Mouse (Mus musculus) limb, embryonic 13.5 days (tissue): ENCODE results near the gene Adam1a. TPM values are rescaled to one million over a fixed set of nuclear protein-coding genes. Genes with fewer than 3 reads are reported as not detected.

Experiments
- ATAC-seq: fragments of 200-750 bp; cut with Nextera tagmentation; 2 replicates; pipeline ENCODE4 v1.8.0; 2017; ENCODE audit warnings: low read depth, moderate number of reproducible peaks, moderate TSS enrichment; ENCODE audit not compliant: low FRiP score
- H3K27ac ChIP-seq: fragments of 300-500 bp; sonication (generic); 2 replicates; pipeline ENCODE4 v1.5.1; 2015; ENCODE audit warnings: inconsistent platforms, mild to moderate bottlenecking, moderate library complexity
- H3K27me3 ChIP-seq: fragments of 300-500 bp; sonication (generic); 2 replicates; pipeline ENCODE4 v1.6.1; 2015; ENCODE audit warnings: mild to moderate bottlenecking, inconsistent platforms
- H3K36me3 ChIP-seq: fragments of 300-500 bp; sonication (generic); 2 replicates; pipeline ENCODE4 v1.6.1; 2015; ENCODE audit warnings: inconsistent platforms, mild to moderate bottlenecking, moderate library complexity
- H3K4me1 ChIP-seq: fragments of 300-500 bp; sonication (generic); 2 replicates; pipeline ENCODE4 v1.6.1; 2015; ENCODE audit warnings: inconsistent platforms
- H3K4me2 ChIP-seq: fragments of 300-500 bp; sonication (generic); replicated peaks from 2 replicates; pipeline ENCODE4 v1.6.1; 2015; ENCODE audit warnings: inconsistent platforms, mild to moderate bottlenecking, moderate library complexity
- H3K4me3 ChIP-seq: fragments of 300-500 bp; sonication (generic); 2 replicates; pipeline ENCODE4 v1.5.1; 2015; ENCODE audit warnings: moderate library complexity, mild to moderate bottlenecking, inconsistent platforms
- H3K9ac ChIP-seq: fragments of 300-500 bp; sonication (generic); 2 replicates; pipeline ENCODE4 v1.6.1; 2015; ENCODE audit warnings: mild to moderate bottlenecking, inconsistent platforms
- H3K9me3 ChIP-seq: fragments of 300-500 bp; sonication (generic); 2 replicates; pipeline ENCODE4 v1.6.1; 2016; ENCODE audit warnings: inconsistent platforms
- WGBS: fragments of 180-500 bp; shearing (Covaris S2); methylation state at CpG from one replicate; pipeline ENCODE4 v1.1.7; 2015; 5-methylcytosine and 5-hydroxymethylcytosine counted together
- polyA plus RNA-seq: library from polyadenylated mRNA; unstranded; fragments of >200 nt; fragmentation: Nextera tagmentation; extraction: Ambion mirVana; gene quantifications from 2 replicates; pipeline ENCODE4 v1.2.1, GENCODE M21; 2015

Gene Adam1a
- polyA plus RNA-seq, 1 experiment from 2014 or later = 2.1 TPM

DNA sequence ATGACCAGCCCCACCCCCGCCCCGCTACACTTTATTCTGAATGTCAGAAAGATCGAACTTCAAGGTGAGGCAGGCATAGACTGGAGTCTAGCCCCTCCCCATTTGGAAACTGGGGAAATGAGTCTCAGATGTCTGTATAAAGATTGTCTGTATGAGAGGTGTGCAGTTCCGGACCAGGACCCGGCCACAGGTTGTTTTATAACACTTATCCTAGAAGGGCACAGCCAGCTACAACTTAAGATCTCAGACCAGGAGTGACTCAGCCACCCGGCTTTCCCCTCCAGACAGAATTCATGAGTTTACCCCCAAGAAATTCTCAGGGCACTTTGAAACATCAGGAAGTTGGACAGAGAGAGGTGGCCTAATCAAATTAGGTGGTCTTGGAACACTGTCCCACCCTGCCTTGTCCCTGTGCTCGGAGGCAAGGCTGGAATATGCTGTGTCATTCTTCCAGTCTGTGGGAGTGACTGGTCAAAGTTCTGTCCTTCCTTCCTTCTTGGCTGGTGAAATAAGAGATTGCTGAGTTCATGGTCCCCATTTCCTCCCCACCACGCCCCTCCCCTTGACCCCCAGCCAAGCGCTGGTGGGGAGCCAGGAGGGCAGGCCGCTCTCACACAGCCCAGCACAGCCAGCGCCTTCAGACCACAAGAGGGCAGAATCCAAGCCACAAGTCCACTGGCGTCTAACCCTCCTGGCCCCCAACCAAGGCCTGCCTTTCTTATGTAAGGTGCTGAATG, 38.7 kb upstream of the Adam1a start:
- no peaks in the 10 kb centered on the region for H3K9me3 ChIP-seq
- H3K27me3 ChIP-seq = no peaks in the 10 kb centered on the region
- WGBS = 56% methylated on average over 12 of the region's 12 CpGs
- H3K4me3 ChIP-seq = no peak overlapping the region
- H3K4me1 ChIP-seq = peaks cover 15% of the 10 kb centered on the region
- 0 out of 2 replicates have a peak overlapping the region, but pooled peaks have one; percentile 3 for H3K4me2 ChIP-seq
- H3K9ac ChIP-seq = no peak overlapping the region
- 0 out of 2 replicates have a peak, but pooled peaks have one; percentile 36 for ATAC-seq
- peaks cover 22% of the 10 kb centered on the region for H3K36me3 ChIP-seq
- no peak overlapping the region; the same call in 1 of the 2 replicates for H3K27ac ChIP-seq

DNA sequence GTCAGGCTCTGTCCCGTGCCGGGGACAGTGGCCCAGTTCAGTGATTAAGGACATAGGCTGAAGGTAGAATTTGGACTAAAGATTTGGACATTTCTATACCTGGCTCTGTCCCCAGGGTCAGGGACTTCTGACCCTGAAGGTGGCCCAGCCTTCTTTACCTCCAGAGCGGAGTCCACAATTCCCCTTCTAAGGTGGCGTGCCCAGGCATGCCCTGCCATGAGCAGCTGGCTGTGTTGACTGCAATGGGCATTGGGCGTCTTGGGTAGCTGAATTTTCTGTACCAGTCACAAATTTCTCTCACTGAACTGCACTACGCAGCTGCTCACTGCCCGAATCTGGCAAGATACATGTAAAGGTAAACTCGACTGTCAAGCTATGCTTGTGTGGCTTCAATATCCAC, 36.7 kb upstream of the Adam1a start:
- WGBS = 87% methylated on average over 8 of the region's 8 CpGs
- Histone ChIP-seq H3K9me3 (no peaks in the 10 kb centered on the region), H3K4me3 (no peak overlapping the region), H3K27ac (no peak overlapping the region), H3K27me3 (no peaks in the 10 kb centered on the region), H3K4me1 (peaks cover 15% of the 10 kb centered on the region), H3K9ac (no peak overlapping the region), H3K36me3 (peaks cover 42% of the 10 kb centered on the region), H3K4me2 (no peak overlapping the region)
- ATAC-seq = no peak

DNA sequence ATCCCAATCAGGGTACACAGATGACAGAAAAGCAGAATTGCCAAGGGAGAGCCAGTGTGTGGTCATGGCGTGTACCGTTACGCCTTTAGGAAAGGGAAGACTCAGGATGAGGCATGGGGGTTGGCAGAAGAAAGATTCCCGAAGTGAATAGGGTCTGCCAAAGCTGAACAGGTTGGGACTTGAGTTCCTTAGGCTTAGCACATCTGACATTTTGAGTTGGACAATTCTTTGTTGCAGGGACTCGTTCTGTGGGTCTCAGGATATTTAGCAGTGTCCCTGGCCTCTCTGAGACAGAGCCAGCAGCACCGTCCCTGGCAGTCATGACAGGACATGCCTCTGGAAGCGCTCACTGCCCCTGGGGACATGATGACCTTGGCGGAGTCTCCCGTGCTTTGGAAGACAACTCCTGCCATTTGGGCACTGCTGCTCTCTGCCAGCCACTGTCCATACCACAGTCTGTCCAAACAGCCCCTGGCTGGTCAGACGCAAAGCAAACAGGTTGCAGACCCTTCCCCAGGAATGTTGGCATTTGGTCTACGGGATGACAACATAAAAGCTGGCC, 31.7 kb upstream of the Adam1a start:
- no peak overlapping the region for H3K4me3 ChIP-seq
- no peaks in the 10 kb centered on the region for H3K27me3 ChIP-seq
- WGBS = 81% methylated on average over 11 of the region's 11 CpGs
- no peak overlapping the region for H3K4me2 ChIP-seq
- no peaks in the 10 kb centered on the region for H3K4me1 ChIP-seq
- H3K36me3 ChIP-seq = peaks cover 90% of the 10 kb centered on the region
- ATAC-seq = no peak
- H3K27ac ChIP-seq = no peak overlapping the region
- no peaks in the 10 kb centered on the region for H3K9me3 ChIP-seq
- H3K9ac ChIP-seq = no peak overlapping the region

- peaks cover 99% of the 10 kb centered on the region for H3K36me3 ChIP-seq
- H3K4me3 ChIP-seq = no peak overlapping the region
- H3K27me3 ChIP-seq = no peaks in the 10 kb centered on the region
- no peaks in the 10 kb centered on the region for H3K4me1 ChIP-seq
- ATAC-seq = no peak
- H3K27ac ChIP-seq = no peak overlapping the region
- no peaks in the 10 kb centered on the region for H3K9me3 ChIP-seq
- H3K9ac ChIP-seq = no peak overlapping the region
- WGBS = 93% methylated on average over 11 of the region's 11 CpGs
- H3K4me2 ChIP-seq = no peak overlapping the region
Measured at GRCm38 (mm10) chr5:121575867-121576266, 30.6 kb upstream of the Adam1a start.

DNA sequence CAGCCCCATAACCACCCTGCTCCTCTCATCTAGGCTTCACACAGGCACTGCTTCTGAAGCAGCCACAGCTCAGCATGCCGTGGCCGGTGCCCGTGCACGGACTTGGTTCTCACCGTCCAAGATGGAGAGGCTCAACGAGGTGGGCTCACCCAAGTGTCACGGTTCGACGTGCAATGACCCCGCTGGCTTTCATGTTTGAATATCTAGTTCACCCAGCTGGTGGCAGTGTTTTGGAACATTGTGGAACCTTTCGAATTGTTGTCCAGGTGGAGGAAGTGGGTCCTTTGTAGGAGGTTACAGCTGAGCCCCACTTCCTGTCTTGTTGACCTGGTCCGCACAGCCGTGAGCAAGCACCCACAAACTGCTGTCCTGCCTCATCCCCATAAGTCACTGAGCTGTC, 28.9 kb upstream of the Adam1a start:
- ATAC-seq = no peak
- Histone ChIP-seq H3K27ac (no peak overlapping the region), H3K9me3 (no peaks in the 10 kb centered on the region), H3K4me3 (no peak overlapping the region), H3K36me3 (peaks cover 97% of the 10 kb centered on the region), H3K27me3 (no peaks in the 10 kb centered on the region), H3K4me2 (no peak overlapping the region), H3K4me1 (no peaks in the 10 kb centered on the region), H3K9ac (no peak overlapping the region)
- 93% methylated on average over 13 of the region's 13 CpGs for WGBS

- Histone ChIP-seq H3K27me3 (no peaks in the 10 kb centered on the region), H3K27ac (no peak overlapping the region), H3K9me3 (no peaks in the 10 kb centered on the region), H3K4me2 (no peak overlapping the region), H3K4me3 (no peak overlapping the region), H3K4me1 (no peaks in the 10 kb centered on the region), H3K9ac (no peak overlapping the region), H3K36me3 (peaks cover 88% of the 10 kb centered on the region)
- WGBS = 81% methylated on average over 1 of the region's 1 CpGs
- no peak for ATAC-seq
Measured at GRCm38 (mm10) chr5:121570787-121571186, 25.5 kb upstream of the Adam1a start.

DNA sequence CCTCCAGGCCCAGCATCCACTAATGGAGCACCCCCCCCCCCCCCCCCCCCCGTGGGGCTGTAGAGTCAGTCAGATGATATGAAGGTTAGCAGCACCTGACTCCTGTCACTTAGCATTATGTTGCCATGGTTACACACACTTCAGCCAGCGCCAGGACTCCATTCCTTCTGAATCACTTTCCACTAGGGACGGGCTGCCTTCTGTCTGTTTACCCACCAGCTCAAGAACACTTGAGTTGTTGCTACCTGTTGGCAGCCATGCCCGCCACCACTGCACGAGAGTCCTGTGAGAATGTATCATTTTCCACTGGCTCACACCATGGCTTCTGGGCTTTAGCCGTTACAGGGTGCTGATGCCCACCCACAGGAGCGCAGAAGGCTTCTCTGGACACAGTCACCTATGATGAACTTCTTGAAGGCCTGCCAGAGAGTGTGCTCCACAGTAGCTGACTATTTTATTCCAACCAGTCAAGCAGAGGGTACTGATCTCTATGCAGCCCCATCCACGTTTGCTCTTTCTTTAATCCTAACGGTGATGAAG, 24.7 kb upstream of the Adam1a start:
- WGBS = 76% methylated on average over 9 of the region's 9 CpGs
- no peak for ATAC-seq

DNA sequence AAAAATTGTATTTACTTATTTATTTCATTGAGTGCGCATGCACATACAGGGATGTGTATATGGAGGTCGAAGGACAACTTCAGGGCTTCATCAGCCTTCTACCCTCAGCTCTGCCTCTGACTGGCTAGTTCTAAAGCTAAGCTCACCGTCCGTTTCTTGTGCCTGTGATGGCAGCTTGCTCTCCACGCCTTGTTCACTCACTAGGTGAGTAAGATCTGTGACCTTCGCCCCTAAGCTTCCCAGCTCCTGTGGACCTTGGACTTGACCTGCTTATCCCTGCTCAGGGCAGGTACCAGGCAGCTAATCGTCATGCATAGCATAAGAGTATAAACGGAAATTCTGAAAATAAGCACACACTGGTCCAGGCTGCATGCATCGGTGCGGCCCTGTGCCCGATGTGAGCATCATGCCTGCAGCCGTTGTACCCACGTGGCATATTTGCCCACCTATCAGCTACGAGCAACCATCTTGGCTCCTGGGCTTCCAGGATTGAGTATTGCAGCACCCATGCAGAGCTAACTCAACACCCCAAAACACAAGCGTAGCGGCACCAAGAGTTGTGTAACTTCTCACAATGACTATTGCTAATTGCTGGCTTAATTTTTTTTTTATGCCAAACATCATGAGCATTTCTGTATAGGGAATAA, 20.9 kb upstream of the Adam1a start:
- ATAC-seq = no peak
- Histone ChIP-seq H3K4me1 (no peaks in the 10 kb centered on the region), H3K9me3 (no peaks in the 10 kb centered on the region), H3K9ac (no peak overlapping the region), H3K27me3 (no peaks in the 10 kb centered on the region), H3K27ac (no peak overlapping the region), H3K4me2 (no peak overlapping the region), H3K36me3 (peaks cover 42% of the 10 kb centered on the region), H3K4me3 (no peak overlapping the region)
- 90% methylated on average over 16 of the region's 16 CpGs for WGBS

More for the DNA sequence above, 24.7 kb upstream of the Adam1a start:
- no peak overlapping the region for H3K9ac ChIP-seq
- H3K9me3 ChIP-seq = no peaks in the 10 kb centered on the region
- H3K4me2 ChIP-seq = no peak overlapping the region
- H3K27me3 ChIP-seq = no peaks in the 10 kb centered on the region
- H3K4me1 ChIP-seq = no peaks in the 10 kb centered on the region
- H3K27ac ChIP-seq = no peak overlapping the region
- H3K36me3 ChIP-seq = peaks cover 80% of the 10 kb centered on the region
- no peak overlapping the region for H3K4me3 ChIP-seq

DNA sequence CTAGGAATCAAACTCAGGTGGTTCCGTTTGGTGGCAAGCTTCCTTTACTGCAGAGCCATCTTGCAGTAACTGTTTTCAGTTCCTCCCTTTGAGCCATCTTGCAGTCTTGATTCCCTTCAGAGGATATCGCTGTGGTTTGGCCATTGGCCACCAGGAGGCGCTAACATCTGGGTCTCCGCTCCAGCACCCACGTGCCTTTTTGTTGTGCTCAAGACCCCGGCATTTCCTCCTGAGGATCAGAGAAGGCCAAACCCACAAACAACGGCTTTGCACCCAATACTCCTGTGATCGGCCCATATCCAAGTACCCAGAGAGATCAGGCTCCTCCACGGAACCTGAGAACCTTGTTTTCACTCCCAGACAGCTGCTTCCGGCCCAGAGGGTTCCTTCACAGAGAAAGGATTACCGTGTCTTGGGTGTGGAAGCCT, 19.2 kb upstream of the Adam1a start:
- WGBS = 11% methylated on average over 11 of the region's 11 CpGs
- H3K9ac ChIP-seq = peak overlapping the region; percentile 56
- H3K36me3 ChIP-seq = peaks cover 26% of the 10 kb centered on the region
- H3K27me3 ChIP-seq = no peaks in the 10 kb centered on the region
- peak overlapping the region; percentile 20 for H3K4me3 ChIP-seq
- ATAC-seq = peak; percentile 49; the same call in 1 of the 2 replicates
- no peaks in the 10 kb centered on the region for H3K4me1 ChIP-seq
- no peaks in the 10 kb centered on the region for H3K9me3 ChIP-seq
- no peak overlapping the region for H3K27ac ChIP-seq
- peak overlapping the region; percentile 54 for H3K4me2 ChIP-seq

DNA sequence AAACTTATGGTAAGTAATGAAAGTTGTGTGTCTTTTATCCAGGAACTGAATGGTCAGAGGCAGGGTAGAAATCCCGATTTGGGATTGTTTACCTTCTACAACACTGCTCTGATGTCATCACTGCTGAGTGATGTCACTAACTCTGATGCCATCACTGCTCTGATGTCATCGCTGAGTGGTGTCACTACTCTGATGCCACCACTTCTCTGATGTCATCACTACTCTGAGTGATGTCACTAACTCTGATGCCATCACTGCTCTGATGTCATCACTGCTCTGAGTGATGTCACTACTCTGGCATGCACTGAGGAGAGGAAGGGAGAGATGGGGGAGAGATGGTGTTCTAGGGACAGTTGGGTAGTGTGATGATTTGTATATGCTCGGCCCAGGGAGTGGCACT, 17.2 kb upstream of the Adam1a start:
- Histone ChIP-seq H3K9me3 (no peaks in the 10 kb centered on the region), H3K4me3 (no peak overlapping the region)
- 86% methylated on average over 3 of the region's 3 CpGs for WGBS

GRCm38 (mm10) chr5:121549196-121549595, 3.9 kb upstream of the Adam1a start:
- 0 out of 2 replicates have a peak, but pooled peaks cover 5% of the 10 kb centered on the region for H3K9me3 ChIP-seq
- no peak overlapping the region for H3K9ac ChIP-seq
- ATAC-seq = no peak
- H3K27me3 ChIP-seq = no peaks in the 10 kb centered on the region
- peaks cover 12% of the 10 kb centered on the region for H3K4me1 ChIP-seq
- H3K4me3 ChIP-seq = no peak overlapping the region
- H3K27ac ChIP-seq = no peak overlapping the region
- no peaks in the 10 kb centered on the region for H3K36me3 ChIP-seq
- whole genome bisulfite sequencing = 86% methylated on average over 7 of the region's 7 CpGs
- H3K4me2 ChIP-seq = no peak overlapping the region

More for the DNA sequence above, 17.2 kb upstream of the Adam1a start:
- no peak for ATAC-seq
- Histone ChIP-seq H3K4me2 (no peak overlapping the region), H3K27ac (no peak overlapping the region), H3K36me3 (peaks cover 7% of the 10 kb centered on the region), H3K4me1 (no peaks in the 10 kb centered on the region), H3K9ac (no peak overlapping the region), H3K27me3 (no peaks in the 10 kb centered on the region)

- no peaks in the 10 kb centered on the region for H3K36me3 ChIP-seq
- no peak for ATAC-seq
- 0 out of 2 replicates have a peak, but pooled peaks cover 5% of the 10 kb centered on the region for H3K9me3 ChIP-seq
- no peaks in the 10 kb centered on the region for H3K27me3 ChIP-seq
- peaks cover 20% of the 10 kb centered on the region for H3K4me1 ChIP-seq
- H3K4me2 ChIP-seq = peak overlapping the region; percentile 87; the same call in 1 of the 2 replicates
- H3K4me3 ChIP-seq = no peak overlapping the region
- 94% methylated on average over 3 of the region's 3 CpGs for WGBS
- H3K9ac ChIP-seq = no peak overlapping the region
- H3K27ac ChIP-seq = no peak overlapping the region
Measured at GRCm38 (mm10) chr5:121547084-121547483, 1.8 kb upstream of the Adam1a start.
